Mouse (Mus musculus): ENCODE data around the gene Tnni1.

GRCm38 (mm10) chr1:135734225-135734937 lies 44.9 kb upstream of the Tnni1 start:
- TF ChIP-seq POLR2A (IDR thresholded peaks at IDR 0.05; ENCODE audit: borderline replicate concordance, extremely low read depth, insufficient read depth, insufficient read length, poor library complexity, severe bottlenecking) (no peak), CTCF (IDR thresholded peaks at IDR 0.05; ENCODE audit: borderline replicate concordance, extremely low read depth, insufficient read depth, insufficient read length) (no peak)

Measured in brain, embryonic 14.5 days (tissue).